Mouse (Mus musculus) heart, postnatal 0 days (tissue): ENCODE data around the gene Shbg.

Source experiments
- CTCF ChIP-seq: IDR thresholded peaks from 2 replicates; pipeline ENCODE4 v1.5.1; 2016; ENCODE audit warnings: antibody characterized with exemption, control low read depth, low read depth
- EP300 ChIP-seq: IDR thresholded peaks from 2 replicates; pipeline ENCODE4 v1.6.1; 2016; ENCODE audit warnings: antibody characterized with exemption, low read depth

DNA sequence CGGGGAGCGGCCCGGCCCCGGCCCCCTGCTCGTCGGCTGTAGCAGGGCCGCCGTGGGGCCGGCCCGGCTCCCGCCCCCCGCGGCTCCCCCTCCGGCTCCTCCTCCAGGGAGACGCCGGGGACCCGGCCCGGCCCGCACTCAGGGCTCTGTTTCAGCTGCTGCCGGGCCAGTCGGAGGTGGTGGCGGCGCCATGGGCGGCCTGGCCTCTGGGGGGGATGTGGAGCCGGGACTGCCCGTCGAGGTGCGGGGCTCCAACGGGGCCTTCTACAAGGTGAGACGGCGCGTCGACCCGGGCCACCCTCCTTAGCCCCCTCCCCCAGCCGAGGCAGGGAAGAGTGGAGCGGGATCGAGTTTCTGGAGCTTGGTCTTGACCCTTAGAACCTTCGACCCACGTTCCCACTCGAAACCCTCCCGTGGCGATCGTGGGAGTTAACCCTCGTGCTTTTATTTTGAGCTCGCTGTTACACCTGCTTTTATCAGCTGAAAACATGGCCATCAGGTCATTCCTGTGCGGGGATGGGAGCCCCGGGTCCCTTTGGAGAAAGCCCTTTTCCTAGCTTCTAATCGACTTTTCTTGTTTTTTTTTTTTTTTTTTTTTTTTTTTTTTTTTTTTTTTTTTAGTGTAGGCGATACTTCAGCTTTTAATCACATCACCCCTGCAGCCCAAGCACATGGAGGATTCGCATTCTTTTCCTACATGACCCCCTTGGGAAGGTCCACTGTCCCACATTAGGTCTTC is 15.6 kb upstream of the Shbg start:
- no peak for TF ChIP-seq CTCF
- no peak for TF ChIP-seq EP300
